ENCODE assay signal across 30 mouse cellular contexts in genomic region chr7:78785906-78786305, GRCm38 (mm10). TPM values are rescaled to one million over a fixed set of nuclear protein-coding genes. Genes with fewer than 3 reads are reported as not detected.
DNase-seq lines count a peak whose midpoint lies in the region; ATAC-seq and TF ChIP-seq lines count a peak whose summit lies in the region.
"Had no signal": no experiment of that assay in that cellular context is flagged by ENCODE, and none has a peak within 500 bp of the region (broad histone marks: within the 10 kb centered on the region; RNA-seq: fewer than 3 reads in every experiment).

No protein-coding gene starts in this region.

- no peak overlapping the region for H3K27ac ChIP-seq in midbrain, postnatal 0 days (ENCODE audit: low read depth, low read length)
- H3K27ac ChIP-seq in midbrain, embryonic 14.5 days (replicated peaks; ENCODE audit: low read depth, low read length): no peak overlapping the region
- no peak overlapping the region for H3K27ac ChIP-seq in forebrain, embryonic 11.5 days (ENCODE audit: low read depth, low read length)
- no peak overlapping the region for H3K27ac ChIP-seq in limb, embryonic 10.5 days
- H3K27ac ChIP-seq: embryonic facial prominence, embryonic 15.5 days; forebrain, embryonic 13.5 days; heart, embryonic 10.5 days; heart, embryonic 15.5 days; hindbrain, embryonic 14.5 days; kidney, embryonic 15.5 days; limb, embryonic 13.5 days; midbrain, embryonic 13.5 days had no signal

- H3K9me3 ChIP-seq in midbrain, postnatal 0 days (ENCODE audit: low read length): no peaks in the 10 kb centered on the region
- H3K9me3 ChIP-seq in midbrain, embryonic 14.5 days (ENCODE audit: control insufficient read depth, low read length): no peaks in the 10 kb centered on the region
- no peaks in the 10 kb centered on the region for H3K9me3 ChIP-seq in forebrain, embryonic 11.5 days (ENCODE audit: control insufficient read depth, low read length)
- H3K9me3 ChIP-seq in limb, embryonic 10.5 days (replicated peaks): no peaks in the 10 kb centered on the region
- H3K9me3 ChIP-seq: embryonic facial prominence, embryonic 15.5 days; forebrain, embryonic 13.5 days; heart, embryonic 10.5 days; heart, embryonic 15.5 days; kidney, embryonic 15.5 days; limb, embryonic 13.5 days; midbrain, embryonic 13.5 days had no signal

- H3K4me2 ChIP-seq in midbrain, postnatal 0 days (ENCODE audit: low read depth, low read length, poor library complexity, severe bottlenecking): no peak overlapping the region
- no peak overlapping the region for H3K4me2 ChIP-seq in midbrain, embryonic 14.5 days (ENCODE audit: low read length)
- no peak overlapping the region for H3K4me2 ChIP-seq in forebrain, embryonic 11.5 days (ENCODE audit: low read depth, low read length, severe bottlenecking)
- H3K4me2 ChIP-seq: embryonic facial prominence, embryonic 15.5 days; forebrain, embryonic 13.5 days; heart, embryonic 15.5 days; hindbrain, embryonic 14.5 days; kidney, embryonic 15.5 days; limb, embryonic 13.5 days; liver, embryonic 11.5 days; midbrain, embryonic 13.5 days had no signal

- DNase-seq in midbrain, postnatal 0 days (ENCODE audit: low spot score): no peak
- no peak for DNase-seq in midbrain, embryonic 14.5 days
- peak; percentile 45 for DNase-seq in MN1 (ENCODE audit: low spot score)
- peak; percentile 87 to 93 for DNase-seq in adrenal gland, adult (ENCODE audit: inconsistent age in 2 of 2, low spot score in 1 of 2)
- DNase-seq in adrenal gland, postnatal 25 days: peak; percentile 62
- DNase-seq in forebrain, embryonic 11.5 days (ENCODE audit: low spot score): no peak
- no peak for DNase-seq in limb, embryonic 10.5 days (ENCODE audit: low spot score)
- DNase-seq: B cell, adult 2 months; cerebellum, adult 11-12 months; cerebellum, adult 9-11 months; gastrocnemius, postnatal 14 days; heart, adult 11 months; kidney, adult 11 months; kidney, postnatal 25 days; lung, postnatal 36 days; thymus, adult 2 months; thymus, postnatal 4 days had no signal

- TF ChIP-seq CTCF in midbrain, postnatal 0 days (IDR thresholded peaks at IDR 0.05): no peak

- H3K4me3 ChIP-seq in midbrain, postnatal 0 days (ENCODE audit: low read depth, low read length): no peak overlapping the region
- H3K4me3 ChIP-seq in midbrain, embryonic 14.5 days (replicated peaks; ENCODE audit: low read depth, low read length): no peak overlapping the region
- no peak overlapping the region for H3K4me3 ChIP-seq in forebrain, embryonic 11.5 days (ENCODE audit: low read depth, low read length)
- no peak overlapping the region for H3K4me3 ChIP-seq in limb, embryonic 10.5 days
- H3K4me3 ChIP-seq: embryonic facial prominence, embryonic 15.5 days; forebrain, embryonic 13.5 days; heart, embryonic 10.5 days; heart, embryonic 15.5 days; kidney, embryonic 15.5 days; limb, embryonic 13.5 days; midbrain, embryonic 13.5 days had no signal

- 0 out of 2 replicates have a peak overlapping the region, but pooled peaks have one; percentile 29 for H3K9ac ChIP-seq in midbrain, postnatal 0 days (replicated peaks; ENCODE audit: low read length, poor library complexity, severe bottlenecking)
- no peak overlapping the region for H3K9ac ChIP-seq in midbrain, embryonic 14.5 days (replicated peaks; ENCODE audit: low read length)
- no peak overlapping the region for H3K9ac ChIP-seq in forebrain, embryonic 11.5 days (ENCODE audit: low read length)
- H3K9ac ChIP-seq: embryonic facial prominence, embryonic 15.5 days; forebrain, embryonic 13.5 days; heart, embryonic 15.5 days; hindbrain, embryonic 14.5 days; kidney, embryonic 15.5 days; limb, embryonic 13.5 days; midbrain, embryonic 13.5 days had no signal

- 79% methylated on average over 5 of the region's 5 CpGs for WGBS in midbrain, postnatal 0 days
- WGBS in midbrain, embryonic 14.5 days: 76% methylated on average over 5 of the region's 5 CpGs
- WGBS in forebrain, embryonic 11.5 days: 90% methylated on average over 5 of the region's 5 CpGs
- 88% methylated on average over 5 of the region's 5 CpGs for WGBS in limb, embryonic 10.5 days

- H3K4me1 ChIP-seq in midbrain, postnatal 0 days (ENCODE audit: insufficient read depth, low read length): peaks cover 10% of the 10 kb centered on the region; the same call in 1 of the 2 replicates
- peaks cover 10% of the 10 kb centered on the region for H3K4me1 ChIP-seq in midbrain, embryonic 14.5 days (ENCODE audit: control insufficient read depth, insufficient read depth, low read length)
- H3K4me1 ChIP-seq in forebrain, embryonic 11.5 days (replicated peaks; ENCODE audit: control insufficient read depth, insufficient read depth, low read length): no peaks in the 10 kb centered on the region; the same call in 1 of the 2 replicates
- H3K4me1 ChIP-seq in limb, embryonic 10.5 days: peaks cover 13% of the 10 kb centered on the region

- no peaks in the 10 kb centered on the region for H3K27me3 ChIP-seq in midbrain, postnatal 0 days (ENCODE audit: insufficient read depth, low read length)
- H3K27me3 ChIP-seq in midbrain, embryonic 14.5 days (ENCODE audit: control insufficient read depth, insufficient read depth, low read length): no peaks in the 10 kb centered on the region
- H3K27me3 ChIP-seq in forebrain, embryonic 11.5 days (ENCODE audit: control insufficient read depth, insufficient read depth, low read length): no peaks in the 10 kb centered on the region
- H3K27me3 ChIP-seq in limb, embryonic 10.5 days (ENCODE audit: low read depth, poor library complexity, severe bottlenecking): no peaks in the 10 kb centered on the region
- H3K27me3 ChIP-seq: embryonic facial prominence, embryonic 15.5 days; forebrain, embryonic 13.5 days; heart, embryonic 15.5 days; kidney, embryonic 15.5 days; limb, embryonic 13.5 days; midbrain, embryonic 13.5 days had no signal

- peaks cover 15% of the 10 kb centered on the region for H3K36me3 ChIP-seq in midbrain, postnatal 0 days (ENCODE audit: insufficient read depth, low read length)
- peaks cover 40% of the 10 kb centered on the region for H3K36me3 ChIP-seq in midbrain, embryonic 14.5 days (ENCODE audit: control insufficient read depth, insufficient read depth, low read length)
- H3K36me3 ChIP-seq in forebrain, embryonic 11.5 days (ENCODE audit: control insufficient read depth, insufficient read depth, low read length): no peaks in the 10 kb centered on the region; the same call in 1 of the 2 replicates
- H3K36me3 ChIP-seq in limb, embryonic 10.5 days: peaks cover 54% of the 10 kb centered on the region

- no peak for ATAC-seq in midbrain, postnatal 0 days (ENCODE audit: low FRiP score)
- ATAC-seq in midbrain, embryonic 14.5 days (ENCODE audit: low FRiP score, low TSS enrichment): no peak
- ATAC-seq in forebrain, embryonic 11.5 days (replicated peaks; ENCODE audit: low FRiP score): no peak
- ATAC-seq: activated CD4-positive, CD25-positive, alpha-beta regulatory T cell, adult 4 months; forebrain, embryonic 13.5 days; inflammation-experienced regulatory T-cells, adult 6 months; midbrain, embryonic 13.5 days had no signal

RNA-seq across cellular contexts. Expression of gene Mrpl46, which starts 2.6 kb away (rescaled TPM):
- 25.0 and 30.2 TPM in 2 replicates for total RNA-seq in midbrain, postnatal 0 days (2014; rRNA removed)
- 66.1 and 66.4 TPM in 2 replicates for polyA plus RNA-seq in midbrain, postnatal 0 days (2015; fragmentation: Nextera tagmentation; extraction: Ambion mirVana)
- polyA plus RNA-seq in midbrain, embryonic 14.5 days (2014; fragmentation: Nextera tagmentation; extraction: Ambion mirVana): 55.9 and 60.6 TPM in 2 replicates
- 29.7 and 40.8 TPM in 2 replicates for total RNA-seq in adrenal gland, postnatal 25 days (2021)
- 70.5 and 73.0 TPM in 2 replicates for polyA plus RNA-seq in forebrain, embryonic 11.5 days (2014; fragmentation: Nextera tagmentation; extraction: Ambion mirVana)
- 85.4 and 96.4 TPM in 2 replicates for polyA plus RNA-seq in limb, embryonic 10.5 days (2016; fragmentation: Nextera tagmentation; extraction: Ambion mirVana)

RNA-seq across cellular contexts. Expression of gene Mrps11, which starts 3.0 kb away (rescaled TPM):
- 32.8 and 53.1 TPM in 2 replicates for total RNA-seq in midbrain, postnatal 0 days (2014; rRNA removed)
- 56.8 and 68.1 TPM in 2 replicates for polyA plus RNA-seq in midbrain, postnatal 0 days (2015; fragmentation: Nextera tagmentation; extraction: Ambion mirVana)
- 64.0 and 74.8 TPM in 2 replicates for polyA plus RNA-seq in midbrain, embryonic 14.5 days (2014; fragmentation: Nextera tagmentation; extraction: Ambion mirVana)
- total RNA-seq in adrenal gland, postnatal 25 days (2021): 109 and 114 TPM in 2 replicates
- 81.4 and 85.2 TPM in 2 replicates for polyA plus RNA-seq in forebrain, embryonic 11.5 days (2014; fragmentation: Nextera tagmentation; extraction: Ambion mirVana)
- 92.4 and 99.7 TPM in 2 replicates for polyA plus RNA-seq in limb, embryonic 10.5 days (2016; fragmentation: Nextera tagmentation; extraction: Ambion mirVana)

RNA-seq across cellular contexts. Expression of gene Ntrk3, which starts 48.1 kb away (rescaled TPM):
- total RNA-seq in midbrain, postnatal 0 days (2014; rRNA removed): 101 and 114 TPM in 2 replicates
- 23.7 and 26.0 TPM in 2 replicates for polyA plus RNA-seq in midbrain, postnatal 0 days (2015; fragmentation: Nextera tagmentation; extraction: Ambion mirVana)
- polyA plus RNA-seq in midbrain, embryonic 14.5 days (2014; fragmentation: Nextera tagmentation; extraction: Ambion mirVana): 27.0 and 27.1 TPM in 2 replicates
- 17.4 and 24.3 TPM in 2 replicates for total RNA-seq in adrenal gland, postnatal 25 days (2021)
- polyA plus RNA-seq in forebrain, embryonic 11.5 days (2014; fragmentation: Nextera tagmentation; extraction: Ambion mirVana): 6.4 and 7.3 TPM in 2 replicates
- 0.16 and 0.36 TPM in 2 replicates for polyA plus RNA-seq in limb, embryonic 10.5 days (2016; fragmentation: Nextera tagmentation; extraction: Ambion mirVana)
- total RNA-seq: common myeloid progenitor, adult 5-6 weeks; megakaryocyte-erythroid progenitor cell, adult 5-6 weeks had no signal

Comparison
In these comparisons a context has a peak if more than half of its experiments do, and no peak if none do; other contexts are left out.
1. DNase-seq: peak in MN1 (single experiment), adrenal gland, adult (2 of 2) and adrenal gland, postnatal 25 days (single experiment); none in midbrain, postnatal 0 days (single experiment), midbrain, embryonic 14.5 days (single experiment), forebrain, embryonic 11.5 days (single experiment) and limb, embryonic 10.5 days (single experiment).